Mouse (Mus musculus) leukemia stem cell, adult 10-12 weeks (primary cell): ENCODE data around the gene Eif5b. TPM values are rescaled to one million over a fixed set of nuclear protein-coding genes. Genes with fewer than 3 reads are reported as not detected.

ENCODE experiments used
- polyA plus RNA-seq: library from polyadenylated mRNA; stranded (reverse); fragments of >175 nt; gene quantifications from 2 replicates; pipeline ENCODE4 v1.2.3, GENCODE M21; 2012; ENCODE audit warnings: low replicate concordance

The Eif5b gene
- 10.5 and 12.8 TPM in 2 replicates for polyA plus RNA-seq

DNA sequence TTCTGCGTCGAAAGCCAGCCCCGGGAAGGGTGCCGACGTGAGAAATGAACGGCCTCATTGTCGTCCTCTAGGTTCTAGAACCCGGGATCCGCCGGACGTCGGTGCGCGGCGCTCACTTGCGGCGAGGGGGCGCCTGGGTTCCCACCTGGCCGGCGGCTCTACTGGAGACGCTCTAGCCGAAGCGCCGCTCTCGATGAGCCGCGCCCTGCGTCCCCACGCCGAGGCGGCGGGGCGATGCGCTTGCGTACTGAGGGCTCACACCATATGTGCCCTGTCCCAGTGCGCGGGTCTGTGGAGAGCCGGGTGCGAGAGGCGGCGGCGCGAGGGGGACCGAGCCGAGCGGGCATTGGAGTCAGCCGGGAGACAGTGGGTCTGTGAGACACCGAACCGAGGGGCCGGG lies at the start of gene Eif5b, which contains the start of gene Txndc9:
Gene Eif5b (plus strand): TSS at position 144 of the 400 bp plus-strand sequence.
Gene Txndc9 (minus strand): TSS at position 27 of the 400 bp plus-strand sequence.

DNA sequence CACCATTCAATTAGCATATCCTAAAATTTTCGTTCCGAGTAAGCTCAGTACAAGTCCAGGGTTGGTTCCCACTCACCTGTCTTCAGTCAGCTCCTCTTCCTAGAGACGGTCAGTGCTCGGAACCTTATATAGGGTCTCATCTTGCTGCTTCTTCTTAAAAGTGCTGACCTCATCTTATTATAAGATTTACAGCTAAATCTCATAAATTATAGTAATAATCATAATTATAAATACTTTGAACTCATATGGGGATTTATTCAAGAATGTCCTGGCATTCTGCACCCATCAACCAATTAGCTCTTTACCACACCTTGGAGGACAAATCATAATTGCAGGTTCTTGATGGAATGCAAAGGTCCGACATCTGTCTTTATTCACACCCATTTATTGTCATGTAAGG lies 40.2 kb upstream of the Eif5b start, which contains the start of gene Lyg1:
Gene Lyg1 (minus strand): TSS at position 101 of the 400 bp plus-strand sequence.

Other genes with a start within 250 kb of the Eif5b start
- gene Tsga10, start 131.6 kb upstream of the Eif5b start, polyA plus RNA-seq = 0.06 and 0.26 TPM in 2 replicates
- gene Lipt1, start 126.3 kb upstream of the Eif5b start, polyA plus RNA-seq = 0.19 and 0.24 TPM in 2 replicates
- 0.54 and 3.8 TPM in 2 replicates for gene Mitd1, start 107.6 kb upstream of the Eif5b start, polyA plus RNA-seq
- gene Mrpl30, start 107.5 kb upstream of the Eif5b start, polyA plus RNA-seq = 4.0 and 47.8 TPM in 2 replicates
- not detected in 2 replicates for gene Lyg2, start 81.5 kb upstream of the Eif5b start, polyA plus RNA-seq
- not detected in 2 replicates for gene Lyg1, start 40.3 kb upstream of the Eif5b start, polyA plus RNA-seq
- 0.23 and 2.7 TPM in 2 replicates for gene Txndc9, start 117 bp upstream of the Eif5b start, polyA plus RNA-seq
- gene Rev1, start 131.8 kb downstream of the Eif5b start, polyA plus RNA-seq = 12.4 and 13.2 TPM in 2 replicates